Comparison of ENCODE assay signal across 12 mouse cellular contexts in the genomic region with DNA sequence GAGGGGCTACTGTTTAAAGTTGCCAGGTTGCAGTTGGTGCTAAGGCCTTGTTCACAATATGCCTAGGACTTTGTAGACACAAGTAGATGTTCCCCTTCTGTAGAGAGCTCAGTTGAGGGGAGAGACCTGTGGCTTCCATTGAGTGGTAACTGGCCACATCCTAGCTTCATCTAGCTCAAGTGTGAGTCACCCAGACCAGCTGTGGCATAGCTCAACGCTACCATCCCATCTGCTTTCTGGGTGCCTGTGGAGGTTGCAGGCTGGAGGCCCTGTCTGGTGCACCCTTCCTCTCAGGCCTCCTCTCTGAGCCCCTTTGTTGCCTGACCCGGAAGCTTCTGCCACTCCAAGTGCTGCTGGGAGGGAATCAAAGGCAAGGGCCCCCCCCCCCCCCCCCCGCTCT. TPM values are rescaled to one million over a fixed set of nuclear protein-coding genes. Genes with fewer than 3 reads are reported as not detected.
DNase-seq lines count a peak whose midpoint lies in the region; ATAC-seq and TF ChIP-seq lines count a peak whose summit lies in the region.
"Had no signal": no experiment of that assay in that cellular context is flagged by ENCODE, and none has a peak within 500 bp of the region (broad histone marks: within the 10 kb centered on the region; RNA-seq: fewer than 3 reads in every experiment).

No protein-coding gene starts in this region.

- H3K36me3 ChIP-seq in C2C12 (ENCODE audit: control insufficient read depth, insufficient read depth): peaks cover 14% of the 10 kb centered on the region
- H3K36me3 ChIP-seq in hindbrain, embryonic 15.5 days: peaks cover 14% of the 10 kb centered on the region

- WGBS in hindbrain, embryonic 15.5 days: 59% methylated on average over 3 of the region's 3 CpGs

- no peak for ATAC-seq in hindbrain, embryonic 15.5 days (ENCODE audit: low FRiP score, low read depth)

- peaks cover 54% of the 10 kb centered on the region for H3K4me1 ChIP-seq in hindbrain, embryonic 15.5 days (replicated peaks)

- H3K9me3 ChIP-seq in hindbrain, embryonic 15.5 days: no peaks in the 10 kb centered on the region
- H3K9me3 ChIP-seq: heart, embryonic 13.5 days had no signal

- H3K79me2 ChIP-seq in C2C12 (ENCODE audit: control insufficient read depth, insufficient read depth): peaks cover 60% of the 10 kb centered on the region

- H3K9ac ChIP-seq in hindbrain, embryonic 15.5 days: no peak overlapping the region
- H3K9ac ChIP-seq: heart, embryonic 13.5 days had no signal

- no peaks in the 10 kb centered on the region for H3K27me3 ChIP-seq in C2C12 (ENCODE audit: control insufficient read depth, insufficient read depth, insufficient read length)
- H3K27me3 ChIP-seq in hindbrain, embryonic 15.5 days: no peaks in the 10 kb centered on the region
- H3K27me3 ChIP-seq: heart, embryonic 13.5 days had no signal

- H3K4me2 ChIP-seq in hindbrain, embryonic 15.5 days: no peak overlapping the region
- H3K4me2 ChIP-seq: heart, embryonic 13.5 days had no signal

- no peak for DNase-seq in layer of hippocampus, adult 2 months (ENCODE audit: low spot score in 2 of 2)
- no peak for DNase-seq in layer of hippocampus, adult 11-12 months (ENCODE audit: low spot score)
- DNase-seq in 3134 (ENCODE audit: extremely low read depth, insufficient read length, low spot score): peak; percentile 65
- DNase-seq in kidney, adult 8-10 months: no peak
- no peak for DNase-seq in thymus, postnatal 36 days
- DNase-seq: adrenal gland, adult 8-10 months; gastrocnemius, postnatal 14 days; left cerebral cortex, postnatal 4 days had no signal

- no peak overlapping the region for H3ac ChIP-seq in C2C12 (ENCODE audit: control insufficient read depth, insufficient read length, low read depth)

- H3K4me3 ChIP-seq in layer of hippocampus, adult 2 months: no peak overlapping the region; the same call in 1 of the 2 replicates
- no peak overlapping the region for H3K4me3 ChIP-seq in C2C12 (ENCODE audit: insufficient read depth, poor library complexity, severe bottlenecking)
- no peak overlapping the region for H3K4me3 ChIP-seq in hindbrain, embryonic 15.5 days
- H3K4me3 ChIP-seq: heart, embryonic 13.5 days had no signal

- peaks cover 13% of the 10 kb centered on the region for H3K79me3 ChIP-seq in C2C12 (ENCODE audit: low read depth)

- H3K27ac ChIP-seq in layer of hippocampus, adult 2 months: peak overlapping the region; percentile 98
- peak overlapping the region; percentile 3; the same call in 1 of the 2 replicates for H3K27ac ChIP-seq in hindbrain, embryonic 15.5 days (replicated peaks)
- H3K27ac ChIP-seq: heart, embryonic 13.5 days; kidney, postnatal 0 days had no signal

- TF ChIP-seq CTCF in layer of hippocampus, adult 2 months (conservative IDR thresholded peaks at IDR 0.05): no peak
- TF ChIP-seq CTCF in C2C12 (IDR thresholded peaks at IDR 0.05; ENCODE audit: control insufficient read depth, insufficient read depth, insufficient read length): no peak

TF ChIP-seq in C2C12, 6 proteins besides CTCF, POLR2A, EP300 and RAD21:
- peak; percentile 64 for TF ChIP-seq FOSL1 (IDR thresholded peaks at IDR 0.05; ENCODE audit: insufficient read depth, low read length, poor library complexity, severe bottlenecking)
- TF ChIP-seq MYOD1 (IDR thresholded peaks at IDR 0.05; ENCODE audit: control insufficient read depth, insufficient read length, low read depth): peak; percentile 90
- TF ChIP-seq MYOG (IDR thresholded peaks at IDR 0.05; ENCODE audit: control insufficient read depth, extremely low read depth, insufficient read length): no peak

RNA-seq across cellular contexts. Expression of a gene that starts 34.9 kb away (rescaled TPM):
- 10 to 100 TPM; 19.9 to 20.7 TPM for total RNA-seq in layer of hippocampus, adult 2 months (2021)
- polyA plus RNA-seq in C2C12 (2012; fragmentation: generic; extraction: Trizol): 10.8 TPM
- 11.5 and 12.5 TPM in 2 replicates for polyA plus RNA-seq in hindbrain, embryonic 15.5 days (2015; fragmentation: Nextera tagmentation; extraction: Ambion mirVana)
